Mouse (Mus musculus) hindbrain, embryonic 11.5 days (tissue): ENCODE data around the gene Ern1. TPM values are rescaled to one million over a fixed set of nuclear protein-coding genes. Genes with fewer than 3 reads are reported as not detected.
"Not testable (repeated sequence)": the region's sequence is repeated elsewhere in the genome, so short reads cannot be mapped to it uniquely, and the experiment has no call there.

ENCODE experiments used
- ATAC-seq: fragments of 200-750 bp; cut with Nextera tagmentation; 2 replicates; pipeline ENCODE4 v1.8.0; 2017; ENCODE audit warnings: mild to moderate bottlenecking, moderate TSS enrichment, moderate library complexity; ENCODE audit not compliant: low FRiP score
- DNase-seq: peaks from one replicate; pipeline ENCODE4 v3.0.0-alpha.2; 2015; ENCODE audit warnings: low spot score
- H3K27ac ChIP-seq: fragments of 300-500 bp; sonication (generic); 2 replicates; pipeline ENCODE4 v1.5.1; 2014; ENCODE audit warnings: mild to moderate bottlenecking, low read depth, low read length
- H3K27me3 ChIP-seq: fragments of 300-500 bp; sonication (generic); 2 replicates; pipeline ENCODE4 v1.6.1; 2014; ENCODE audit warnings: mild to moderate bottlenecking, low read length, moderate library complexity, mixed read lengths; ENCODE audit not compliant: control insufficient read depth, insufficient read depth
- H3K36me3 ChIP-seq: fragments of 300-500 bp; sonication (generic); 2 replicates; pipeline ENCODE4 v1.6.1; 2014; ENCODE audit warnings: mild to moderate bottlenecking, low read length, moderate library complexity, mixed read lengths; ENCODE audit not compliant: control insufficient read depth, insufficient read depth
- H3K4me1 ChIP-seq: fragments of 300-500 bp; sonication (generic); replicated peaks from 2 replicates; pipeline ENCODE4 v1.6.1; 2014; ENCODE audit warnings: low read length, mixed read lengths; ENCODE audit not compliant: control insufficient read depth, insufficient read depth
- H3K4me2 ChIP-seq: fragments of 300-500 bp; sonication (generic); replicated peaks from 2 replicates; pipeline ENCODE4 v1.6.1; 2014; ENCODE audit warnings: mild to moderate bottlenecking, low read depth, low read length
- H3K4me3 ChIP-seq: fragments of 300-500 bp; sonication (generic); 2 replicates; pipeline ENCODE4 v1.5.1; 2014; ENCODE audit warnings: low read depth, low read length
- H3K9ac ChIP-seq: fragments of 300-500 bp; sonication (generic); 2 replicates; pipeline ENCODE4 v1.6.1; 2014; ENCODE audit warnings: low read depth, low read length
- H3K9me3 ChIP-seq: fragments of 300-500 bp; sonication (generic); 2 replicates; pipeline ENCODE4 v1.6.1; 2016; ENCODE audit warnings: low read length; ENCODE audit not compliant: control insufficient read depth
- WGBS: fragments of 180-500 bp; shearing (Covaris S2); extraction: QIAGEN DNeasy Blood & Tissue Kit; methylation state at CpG from one replicate; pipeline ENCODE4 v1.1.7; 2014; 5-methylcytosine and 5-hydroxymethylcytosine counted together
- polyA plus RNA-seq: library from polyadenylated mRNA; unstranded; fragments of >200 nt; fragmentation: Nextera tagmentation; extraction: Ambion mirVana; gene quantifications from 2 replicates; pipeline ENCODE4 v1.2.1, GENCODE M21; 2014

Gene Ern1
- polyA plus RNA-seq, 1 experiment from 2014 or later, result 5.5 TPM

- H3K27ac ChIP-seq, result peak overlapping the region; percentile 97
- H3K4me3 ChIP-seq, result peak overlapping the region; percentile 96
- H3K4me1 ChIP-seq, result no peaks in the 10 kb centered on the region
- ATAC-seq (peak; percentile 96), DNase-seq (peak; percentile 94)
- H3K9me3 ChIP-seq, result no peaks in the 10 kb centered on the region
- H3K9ac ChIP-seq, result peak overlapping the region; percentile 99
- H3K27me3 ChIP-seq, result no peaks in the 10 kb centered on the region
- H3K36me3 ChIP-seq, result no peaks in the 10 kb centered on the region
- H3K4me2 ChIP-seq, result peak overlapping the region; percentile 62
- under 1% methylated on average over 50 of the region's 55 CpGs for WGBS
Observed at GRCm38 (mm10) chr11:106500393-106501307, 13.0 kb upstream of the Ern1 start.

- Histone ChIP-seq H3K36me3 (no peaks in the 10 kb centered on the region), H3K4me2 (no peak overlapping the region), H3K9ac (no peak overlapping the region), H3K27me3 (no peaks in the 10 kb centered on the region), H3K27ac (no peak overlapping the region), H3K4me3 (no peak overlapping the region), H3K9me3 (no peaks in the 10 kb centered on the region), H3K4me1 (no peaks in the 10 kb centered on the region)
- no peak for ATAC-seq
- no peak for DNase-seq
- 26% methylated on average over 4 of the region's 4 CpGs for WGBS
Observed at GRCm38 (mm10) chr11:106498739-106499379, 11.2 kb upstream of the Ern1 start.

GRCm38 (mm10) chr11:106497926-106498325 lies 10.3 kb upstream of the Ern1 start:
- no peak overlapping the region for H3K9ac ChIP-seq
- 83% methylated on average over 2 of the region's 2 CpGs for WGBS
- no peak for DNase-seq

GRCm38 (mm10) chr11:106497009-106497408 lies 9.4 kb upstream of the Ern1 start:
- H3K4me3 ChIP-seq, H3K27me3 ChIP-seq, DNase-seq, H3K4me1 ChIP-seq, H3K27ac ChIP-seq, H3K4me2 ChIP-seq, H3K9me3 ChIP-seq, H3K9ac ChIP-seq, H3K36me3 ChIP-seq, ATAC-seq: not testable (repeated sequence)
- 96% methylated on average over 2 of the region's 2 CpGs for WGBS

More at GRCm38 (mm10) chr11:106497926-106498325, 10.3 kb upstream of the Ern1 start:
- no peak for ATAC-seq
- Histone ChIP-seq H3K4me3 (no peak overlapping the region), H3K27ac (no peak overlapping the region), H3K9me3 (no peaks in the 10 kb centered on the region), H3K4me2 (no peak overlapping the region), H3K4me1 (no peaks in the 10 kb centered on the region), H3K27me3 (no peaks in the 10 kb centered on the region), H3K36me3 (no peaks in the 10 kb centered on the region)

GRCm38 (mm10) chr11:106492984-106493669 lies 5.5 kb upstream of the Ern1 start:
- no peak overlapping the region for H3K4me2 ChIP-seq
- ATAC-seq, result no peak
- H3K36me3 ChIP-seq, result no peaks in the 10 kb centered on the region
- no peaks in the 10 kb centered on the region for H3K4me1 ChIP-seq
- WGBS, result 75% methylated on average over 7 of the region's 7 CpGs
- H3K27me3 ChIP-seq, result no peaks in the 10 kb centered on the region
- no peak for DNase-seq
- no peaks in the 10 kb centered on the region for H3K9me3 ChIP-seq
- no peak overlapping the region for H3K27ac ChIP-seq
- H3K9ac ChIP-seq, result no peak overlapping the region
- no peak overlapping the region for H3K4me3 ChIP-seq

GRCm38 (mm10) chr11:106491393-106491792 lies 3.7 kb upstream of the Ern1 start:
- ATAC-seq, result no peak
- Histone ChIP-seq H3K27ac (no peak overlapping the region), H3K9me3 (no peaks in the 10 kb centered on the region), H3K4me2 (no peak overlapping the region), H3K9ac (no peak overlapping the region), H3K27me3 (no peaks in the 10 kb centered on the region), H3K36me3 (no peaks in the 10 kb centered on the region), H3K4me1 (no peaks in the 10 kb centered on the region), H3K4me3 (no peak overlapping the region)
- 0% methylated on average over 3 of the region's 3 CpGs for WGBS
- peak; percentile 81 for DNase-seq

GRCm38 (mm10) chr11:106490600-106490999 lies 2.9 kb upstream of the Ern1 start:
- not testable (repeated sequence) for DNase-seq, H3K9ac ChIP-seq, H3K36me3 ChIP-seq, ATAC-seq, H3K4me2 ChIP-seq, H3K4me3 ChIP-seq, H3K9me3 ChIP-seq, H3K27me3 ChIP-seq, H3K4me1 ChIP-seq, H3K27ac ChIP-seq
- whole genome bisulfite sequencing, result 91% methylated on average over 6 of the region's 6 CpGs

GRCm38 (mm10) chr11:106490057-106490456 lies 2.4 kb upstream of the Ern1 start:
- 73% methylated on average over 10 of the region's 10 CpGs for WGBS
- H3K27ac ChIP-seq, result no peak overlapping the region

More at GRCm38 (mm10) chr11:106490057-106490456, 2.4 kb upstream of the Ern1 start:
- Histone ChIP-seq H3K4me2 (no peak overlapping the region), H3K27me3 (no peaks in the 10 kb centered on the region), H3K9ac (no peak overlapping the region), H3K4me3 (no peak overlapping the region), H3K36me3 (no peaks in the 10 kb centered on the region), H3K4me1 (no peaks in the 10 kb centered on the region), H3K9me3 (no peaks in the 10 kb centered on the region)
- ATAC-seq (no peak), DNase-seq (no peak)
